Mouse (Mus musculus): ENCODE results near the gene Wrap53. TPM values are rescaled to one million over a fixed set of nuclear protein-coding genes. Genes with fewer than 3 reads are reported as not detected.

Wrap53 gene
- total and polyA plus RNA-seq, 2 experiments from 2014 or later: 7.8 to 18.7 TPM

- no peak for ATAC-seq (ENCODE audit: insufficient read depth, low read depth)
- peaks cover 34% of the 10 kb centered on the region; the same call in 1 of the 2 replicates for H3K36me3 ChIP-seq (replicated peaks; ENCODE audit: control insufficient read depth, insufficient read depth, low read length)
- 0 out of 2 replicates have a peak, but pooled peaks cover 12% of the 10 kb centered on the region for H3K4me1 ChIP-seq (ENCODE audit: control insufficient read depth, insufficient read depth)
- H3K27ac ChIP-seq (ENCODE audit: low read depth): no peak overlapping the region
- WGBS: 38% methylated on average over 16 of the region's 16 CpGs
- H3K9ac ChIP-seq (replicated peaks; ENCODE audit: low read depth, low read length): no peak overlapping the region
- no peaks in the 10 kb centered on the region for H3K9me3 ChIP-seq (replicated peaks; ENCODE audit: control insufficient read depth, low read length)
- no peaks in the 10 kb centered on the region for H3K27me3 ChIP-seq (ENCODE audit: control insufficient read depth, insufficient read depth, low read length)
- peak overlapping the region; percentile 69; the same call in 1 of the 2 replicates for H3K4me3 ChIP-seq (ENCODE audit: low read depth, low read length)
- H3K4me2 ChIP-seq (ENCODE audit: low read depth, low read length): peak overlapping the region; percentile 85; the same call in 1 of the 2 replicates
- no peak for DNase-seq (ENCODE audit: low spot score)
- TF ChIP-seq CTCF (IDR thresholded peaks at IDR 0.05; ENCODE audit: low read depth): no peak
- TF ChIP-seq EP300 (IDR thresholded peaks at IDR 0.05; ENCODE audit: low read depth): no peak
Observed at GRCm38 (mm10) chr11:69560896-69561854, 18.9 kb downstream of the Wrap53 start.

- Histone ChIP-seq H3K4me3 (ENCODE audit: low read depth, low read length) (peak within 1 kb of the TSS; percentile 69), H3K4me2 (ENCODE audit: low read depth, low read length) (peak within 1 kb of the TSS; percentile 85), H3K9me3 (replicated peaks; ENCODE audit: control insufficient read depth, low read length) (no peaks in the 10 kb centered on the region), H3K27me3 (ENCODE audit: control insufficient read depth, insufficient read depth, low read length) (no peaks in the 10 kb centered on the region), H3K27ac (ENCODE audit: low read depth) (peak within 1 kb of the TSS; percentile 97), H3K4me1 (ENCODE audit: control insufficient read depth, insufficient read depth) (0 out of 2 replicates have a peak, but pooled peaks cover 12% of the 10 kb centered on the region), H3K9ac (replicated peaks; ENCODE audit: low read depth, low read length) (peak within 1 kb of the TSS; percentile 85), H3K36me3 (replicated peaks; ENCODE audit: control insufficient read depth, insufficient read depth, low read length) (peaks cover 26% of the 10 kb centered on the region; the same call in 1 of the 2 replicates)
- no peak; the same call in 1 of the 2 replicates for TF ChIP-seq EP300 (IDR thresholded peaks at IDR 0.05; ENCODE audit: low read depth)
- TF ChIP-seq CTCF (IDR thresholded peaks at IDR 0.05; ENCODE audit: low read depth): no peak
- 1% methylated on average over 58 of the region's 59 CpGs for WGBS
- peak; percentile 84 for DNase-seq (ENCODE audit: low spot score)
- ATAC-seq (ENCODE audit: insufficient read depth, low read depth): peak; percentile 52
Observed at GRCm38 (mm10) chr11:69559851-69560765, 19.9 kb downstream of the Wrap53 start, which contains the start of gene Efnb3. Gene Efnb3, minus strand, starts transcription at chr11:69560205.

GRCm38 (mm10) chr11:69559183-69559582 is 20.9 kb downstream of the Wrap53 start:
- Histone ChIP-seq H3K36me3 (replicated peaks; ENCODE audit: control insufficient read depth, insufficient read depth, low read length) (peaks cover 24% of the 10 kb centered on the region; the same call in 1 of the 2 replicates), H3K27me3 (ENCODE audit: control insufficient read depth, insufficient read depth, low read length) (no peaks in the 10 kb centered on the region), H3K9me3 (replicated peaks; ENCODE audit: control insufficient read depth, low read length) (no peaks in the 10 kb centered on the region), H3K4me2 (ENCODE audit: low read depth, low read length) (peak overlapping the region; percentile 85), H3K4me3 (ENCODE audit: low read depth, low read length) (peak overlapping the region; percentile 69), H3K9ac (replicated peaks; ENCODE audit: low read depth, low read length) (peak overlapping the region; percentile 85), H3K27ac (ENCODE audit: low read depth) (peak overlapping the region; percentile 97), H3K4me1 (ENCODE audit: control insufficient read depth, insufficient read depth) (0 out of 2 replicates have a peak, but pooled peaks cover 12% of the 10 kb centered on the region)
- 10% methylated on average over 5 of the region's 5 CpGs for WGBS
- peak; percentile 89 for DNase-seq (ENCODE audit: low spot score)
- peak; percentile 87 for ATAC-seq (ENCODE audit: insufficient read depth, low read depth)
- TF ChIP-seq CTCF (IDR thresholded peaks at IDR 0.05; ENCODE audit: low read depth) (no peak), EP300 (IDR thresholded peaks at IDR 0.05; ENCODE audit: low read depth) (peak; percentile 88)

GRCm38 (mm10) chr11:69558756-69559155 is 21.3 kb downstream of the Wrap53 start:
- no peak for DNase-seq (ENCODE audit: low spot score)
- ATAC-seq (ENCODE audit: insufficient read depth, low read depth): no peak
- peak overlapping the region; percentile 85 for H3K9ac ChIP-seq (replicated peaks; ENCODE audit: low read depth, low read length)

More at GRCm38 (mm10) chr11:69558756-69559155, 21.3 kb downstream of the Wrap53 start:
- TF ChIP-seq CTCF (IDR thresholded peaks at IDR 0.05; ENCODE audit: low read depth): no peak
- TF ChIP-seq EP300 (IDR thresholded peaks at IDR 0.05; ENCODE audit: low read depth): no peak
- Histone ChIP-seq H3K4me3 (ENCODE audit: low read depth, low read length) (peak overlapping the region; percentile 69), H3K36me3 (replicated peaks; ENCODE audit: control insufficient read depth, insufficient read depth, low read length) (peaks cover 25% of the 10 kb centered on the region; the same call in 1 of the 2 replicates), H3K4me1 (ENCODE audit: control insufficient read depth, insufficient read depth) (0 out of 2 replicates have a peak, but pooled peaks cover 12% of the 10 kb centered on the region), H3K9me3 (replicated peaks; ENCODE audit: control insufficient read depth, low read length) (no peaks in the 10 kb centered on the region), H3K27ac (ENCODE audit: low read depth) (peak overlapping the region; percentile 97), H3K27me3 (ENCODE audit: control insufficient read depth, insufficient read depth, low read length) (no peaks in the 10 kb centered on the region), H3K4me2 (ENCODE audit: low read depth, low read length) (peak overlapping the region; percentile 85)
- 5% methylated on average over 6 of the region's 6 CpGs for WGBS

Data from heart, postnatal 0 days (tissue).